Mouse (Mus musculus): ENCODE results near the gene Smug1. TPM values are rescaled to one million over a fixed set of nuclear protein-coding genes. Genes with fewer than 3 reads are reported as not detected.

The Smug1 gene
- polyA plus RNA-seq, 1 experiment from 2014 or later: 19.5 TPM

DNA sequence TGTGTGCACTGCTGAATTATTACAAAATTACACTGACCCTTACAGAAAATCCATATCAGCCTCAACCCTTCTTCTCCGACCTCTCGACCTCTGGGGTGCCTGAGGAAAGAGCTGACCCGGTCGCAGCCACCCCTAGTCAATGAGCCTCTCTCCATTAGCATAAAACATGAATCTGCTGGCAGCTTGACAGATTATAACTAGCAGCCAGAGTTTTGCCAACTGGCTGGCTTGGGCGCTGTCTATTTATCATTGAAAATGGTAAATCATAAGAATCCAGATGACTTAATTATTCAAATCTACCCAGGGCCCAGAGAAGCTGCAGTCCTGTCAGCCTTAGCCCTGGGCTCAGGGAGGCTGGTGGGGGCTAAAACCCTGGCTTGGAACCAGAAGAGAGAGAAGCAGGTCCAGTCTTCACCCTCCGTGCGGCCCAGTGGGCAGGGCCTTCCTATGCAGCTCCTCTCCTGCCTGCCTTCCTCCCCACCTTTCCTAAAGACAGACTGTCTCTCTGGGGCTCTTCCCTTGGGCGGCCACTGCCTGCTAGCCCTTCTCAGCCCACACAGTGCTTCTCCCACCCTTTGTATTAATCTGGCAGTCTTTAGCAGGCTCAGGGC, 58.7 kb downstream of the Smug1 start:
- H3K4me1 ChIP-seq (ENCODE audit: control insufficient read depth, insufficient read depth, low read length): peaks cover 30% of the 10 kb centered on the region
- WGBS: 69% methylated on average over 8 of the region's 8 CpGs
- no peak overlapping the region for H3K4me3 ChIP-seq (ENCODE audit: low read length)
- no peaks in the 10 kb centered on the region for H3K27me3 ChIP-seq (ENCODE audit: control insufficient read depth, insufficient read depth, low read length)
- H3K9me3 ChIP-seq (ENCODE audit: control insufficient read depth, low read length): no peaks in the 10 kb centered on the region
- ATAC-seq (ENCODE audit: low FRiP score, low TSS enrichment): no peak
- H3K4me2 ChIP-seq (replicated peaks; ENCODE audit: low read depth, low read length): no peak overlapping the region
- no peak overlapping the region for H3K9ac ChIP-seq (ENCODE audit: low read depth, low read length)
- H3K27ac ChIP-seq (ENCODE audit: low read depth, low read length): no peak overlapping the region
- no peaks in the 10 kb centered on the region for H3K36me3 ChIP-seq (ENCODE audit: control insufficient read depth, insufficient read depth, low read length)

DNA sequence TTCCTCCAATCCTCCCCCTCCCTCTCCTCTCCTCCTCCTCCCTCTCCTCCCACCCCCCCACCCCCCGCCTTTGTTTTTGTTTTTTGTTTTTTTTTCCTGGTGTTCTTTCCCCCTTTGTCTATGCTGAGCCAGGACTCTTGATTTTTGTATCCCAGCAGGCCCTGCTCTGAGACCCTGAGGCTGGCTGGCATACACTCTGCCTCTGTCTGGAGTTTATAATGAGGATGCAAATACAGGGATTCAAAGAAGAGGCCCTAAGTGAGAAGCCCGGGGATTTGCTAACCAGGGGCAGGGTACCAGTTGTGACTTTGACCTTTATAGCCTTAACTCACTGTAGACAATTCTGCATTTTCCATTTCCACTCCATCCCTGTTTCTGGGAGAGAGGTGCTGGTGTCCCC, 60.7 kb downstream of the Smug1 start:
- no peaks in the 10 kb centered on the region for H3K36me3 ChIP-seq (ENCODE audit: control insufficient read depth, insufficient read depth, low read length)
- H3K4me1 ChIP-seq (ENCODE audit: control insufficient read depth, insufficient read depth, low read length): peaks cover 39% of the 10 kb centered on the region
- H3K4me2 ChIP-seq (replicated peaks; ENCODE audit: low read depth, low read length): no peak overlapping the region
- no peak overlapping the region for H3K9ac ChIP-seq (ENCODE audit: low read depth, low read length)
- H3K4me3 ChIP-seq (ENCODE audit: low read length): no peak overlapping the region
- no peaks in the 10 kb centered on the region for H3K27me3 ChIP-seq (ENCODE audit: control insufficient read depth, insufficient read depth, low read length)
- 8% methylated on average over 2 of the region's 2 CpGs for WGBS
- no peak overlapping the region for H3K27ac ChIP-seq (ENCODE audit: low read depth, low read length)
- ATAC-seq (ENCODE audit: low FRiP score, low TSS enrichment): no peak
- no peaks in the 10 kb centered on the region for H3K9me3 ChIP-seq (ENCODE audit: control insufficient read depth, low read length)

Other genes starting within 250 kb of the Smug1 start
- gene Hoxc13, start 246.0 kb downstream of the Smug1 start, polyA plus RNA-seq (2014; fragmentation: Nextera tagmentation; extraction: Ambion mirVana): not detected in 2 replicates
- not detected in 2 replicates for gene Hoxc12, start 230.3 kb downstream of the Smug1 start, polyA plus RNA-seq (2014; fragmentation: Nextera tagmentation; extraction: Ambion mirVana)
- 2.9 and 4.4 TPM in 2 replicates for gene Hoxc11, start 212.7 kb downstream of the Smug1 start, polyA plus RNA-seq (2014; fragmentation: Nextera tagmentation; extraction: Ambion mirVana)
- gene Hoxc10, start 200.3 kb downstream of the Smug1 start, polyA plus RNA-seq (2014; fragmentation: Nextera tagmentation; extraction: Ambion mirVana): 62.9 and 64.5 TPM in 2 replicates
- gene Hoxc5, start 199.6 kb downstream of the Smug1 start, polyA plus RNA-seq (2014; fragmentation: Nextera tagmentation; extraction: Ambion mirVana): 5.1 and 5.8 TPM in 2 replicates
- gene Hoxc9, start 190.7 kb downstream of the Smug1 start, polyA plus RNA-seq (2014; fragmentation: Nextera tagmentation; extraction: Ambion mirVana): 10.3 and 10.7 TPM in 2 replicates
- gene Hoxc8, start 176.5 kb downstream of the Smug1 start, polyA plus RNA-seq (2014; fragmentation: Nextera tagmentation; extraction: Ambion mirVana): 12.6 and 13.8 TPM in 2 replicates
- 12.3 and 16.1 TPM in 2 replicates for gene Hoxc6, start 168.8 kb downstream of the Smug1 start, polyA plus RNA-seq (2014; fragmentation: Nextera tagmentation; extraction: Ambion mirVana)
- gene Hoxc4, start 148.2 kb downstream of the Smug1 start, polyA plus RNA-seq (2014; fragmentation: Nextera tagmentation; extraction: Ambion mirVana): 7.4 and 8.6 TPM in 2 replicates
- gene Cbx5, start 72.7 kb upstream of the Smug1 start, polyA plus RNA-seq (2014; fragmentation: Nextera tagmentation; extraction: Ambion mirVana): 146 and 161 TPM in 2 replicates
- 1,180 and 1,314 TPM in 2 replicates for gene Hnrnpa1, start 73.3 kb upstream of the Smug1 start, polyA plus RNA-seq (2014; fragmentation: Nextera tagmentation; extraction: Ambion mirVana)
- 3.1 and 3.9 TPM in 2 replicates for gene Nfe2, start 91.3 kb upstream of the Smug1 start, polyA plus RNA-seq (2014; fragmentation: Nextera tagmentation; extraction: Ambion mirVana)
- gene Copz1, start 105.6 kb upstream of the Smug1 start, polyA plus RNA-seq (2014; fragmentation: Nextera tagmentation; extraction: Ambion mirVana): 290 and 322 TPM in 2 replicates
- gene Gpr84, start 143.5 kb upstream of the Smug1 start, polyA plus RNA-seq (2014; fragmentation: Nextera tagmentation; extraction: Ambion mirVana): 0.47 and 0.69 TPM in 2 replicates
- gene Zfp385a, start 173.0 kb upstream of the Smug1 start, polyA plus RNA-seq (2014; fragmentation: Nextera tagmentation; extraction: Ambion mirVana): 12.3 and 18.2 TPM in 2 replicates
- 19.6 and 37.4 TPM in 2 replicates for gene Itga5, start 199.7 kb upstream of the Smug1 start, polyA plus RNA-seq (2014; fragmentation: Nextera tagmentation; extraction: Ambion mirVana)